8 mouse cellular contexts compared by ENCODE assay signal in the genomic region with DNA sequence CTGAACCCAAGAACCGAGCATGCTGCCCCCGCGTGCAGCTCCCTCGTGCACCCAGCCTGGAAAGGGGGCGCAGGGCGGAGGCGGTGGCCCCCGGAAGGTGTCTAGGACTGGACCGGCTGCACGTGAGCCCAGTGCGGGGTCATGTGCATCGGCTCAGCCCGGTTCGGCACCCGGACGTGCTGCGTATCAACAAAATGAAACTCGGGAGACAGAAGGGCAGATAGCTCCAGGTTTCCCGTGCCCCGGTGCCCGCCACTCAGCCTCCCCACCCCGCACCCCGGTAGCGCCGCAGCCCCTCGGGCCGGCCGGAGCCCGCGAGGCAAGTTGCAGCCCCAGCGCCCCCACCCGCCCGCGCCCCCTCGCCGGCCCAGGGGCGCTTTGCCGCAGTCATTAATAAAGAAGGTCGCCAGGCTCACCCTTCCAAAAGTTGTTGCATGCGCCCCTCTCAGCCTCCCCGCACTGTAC. TPM values are rescaled to one million over a fixed set of nuclear protein-coding genes. Genes with fewer than 3 reads are reported as not detected.
A peak's percentile ranks its signal among the peaks of the same experiment; 100 is the strongest.
DNase-seq lines count a peak whose midpoint lies in the region; ATAC-seq and TF ChIP-seq lines count a peak whose summit lies in the region.

No protein-coding gene starts in this region.

- peak overlapping the region; percentile 85 for H3K9ac ChIP-seq in embryonic facial prominence, embryonic 12.5 days
- peak overlapping the region; percentile 81 for H3K9ac ChIP-seq in limb, embryonic 12.5 days (replicated peaks)

- H3K27me3 ChIP-seq in embryonic facial prominence, embryonic 12.5 days = peaks cover 10% of the 10 kb centered on the region; the same call in 1 of the 2 replicates
- H3K27me3 ChIP-seq in limb, embryonic 12.5 days = peaks cover 40% of the 10 kb centered on the region
- H3K27me3 ChIP-seq in midbrain, embryonic 10.5 days (ENCODE audit: low read depth, poor library complexity, severe bottlenecking) = peaks cover 54% of the 10 kb centered on the region
- H3K27me3 ChIP-seq in small intestine, adult 2 months (ENCODE audit: control insufficient read depth, insufficient read depth, low read length) = no peaks in the 10 kb centered on the region

- peaks cover 24% of the 10 kb centered on the region for H3K4me1 ChIP-seq in embryonic facial prominence, embryonic 12.5 days
- H3K4me1 ChIP-seq in limb, embryonic 12.5 days (replicated peaks) = peaks cover 54% of the 10 kb centered on the region
- H3K4me1 ChIP-seq in midbrain, embryonic 10.5 days = peaks cover 70% of the 10 kb centered on the region
- H3K4me1 ChIP-seq in small intestine, adult 2 months (ENCODE audit: control insufficient read depth, insufficient read depth, insufficient read length, low read length) = peaks cover 5% of the 10 kb centered on the region

- peak; percentile 70 for DNase-seq in adrenal gland, adult 8-10 months
- DNase-seq in heart, adult 8-10 months (ENCODE audit: low spot score) = peak; percentile 53
- peak; percentile 79 for DNase-seq in kidney, adult 9 months
- DNase-seq in midbrain, embryonic 10.5 days (ENCODE audit: low spot score) = peak; percentile 65
- DNase-seq in yolk sac, embryonic 10.5 days (ENCODE audit: low spot score) = no peak

- WGBS in embryonic facial prominence, embryonic 12.5 days = 1% methylated on average over 41 of the region's 41 CpGs
- WGBS in limb, embryonic 12.5 days = under 1% methylated on average over 41 of the region's 41 CpGs
- 0% methylated on average over 41 of the region's 41 CpGs for WGBS in midbrain, embryonic 10.5 days
- whole genome bisulfite sequencing in small intestine, adult 2 months = 1% methylated on average over 41 of the region's 41 CpGs

- peak overlapping the region; percentile 71 for H3K4me3 ChIP-seq in embryonic facial prominence, embryonic 12.5 days
- peak overlapping the region; percentile 69 for H3K4me3 ChIP-seq in limb, embryonic 12.5 days (replicated peaks)
- H3K4me3 ChIP-seq in midbrain, embryonic 10.5 days = peak overlapping the region; percentile 79
- H3K4me3 ChIP-seq in small intestine, adult 2 months (ENCODE audit: low read depth, low read length) = peak overlapping the region; percentile 80

- no peaks in the 10 kb centered on the region for H3K36me3 ChIP-seq in embryonic facial prominence, embryonic 12.5 days
- no peaks in the 10 kb centered on the region for H3K36me3 ChIP-seq in limb, embryonic 12.5 days
- H3K36me3 ChIP-seq in midbrain, embryonic 10.5 days = no peaks in the 10 kb centered on the region
- no peaks in the 10 kb centered on the region for H3K36me3 ChIP-seq in small intestine, adult 2 months (ENCODE audit: control insufficient read depth, insufficient read depth, low read length)

- no peak; the same call in 1 of the 2 replicates for TF ChIP-seq POLR2A in small intestine, adult 2 months (IDR thresholded peaks at IDR 0.05; ENCODE audit: low read depth, low read length)

- no peak for ATAC-seq in embryonic facial prominence, embryonic 12.5 days (ENCODE audit: insufficient number of reproducible peaks, insufficient read depth, low FRiP score, low TSS enrichment)
- no peak for ATAC-seq in limb, embryonic 12.5 days (ENCODE audit: insufficient number of reproducible peaks, insufficient read depth, low FRiP score, low TSS enrichment, low read depth)

- H3K4me2 ChIP-seq in embryonic facial prominence, embryonic 12.5 days (replicated peaks) = peak overlapping the region; percentile 95
- peak overlapping the region; percentile 96 for H3K4me2 ChIP-seq in limb, embryonic 12.5 days

- peak overlapping the region; percentile 90 for H3K27ac ChIP-seq in embryonic facial prominence, embryonic 12.5 days
- H3K27ac ChIP-seq in limb, embryonic 12.5 days = peak overlapping the region; percentile 90
- peak overlapping the region; percentile 87 for H3K27ac ChIP-seq in midbrain, embryonic 10.5 days (replicated peaks)
- peak overlapping the region; percentile 67 for H3K27ac ChIP-seq in small intestine, adult 2 months (ENCODE audit: insufficient read depth, low read depth, low read length)

- no peak for TF ChIP-seq CTCF in small intestine, adult 2 months (IDR thresholded peaks at IDR 0.05; ENCODE audit: extremely low read depth, insufficient read length, insufficient replicate concordance, low read depth, low read length)

- no peaks in the 10 kb centered on the region for H3K9me3 ChIP-seq in embryonic facial prominence, embryonic 12.5 days
- H3K9me3 ChIP-seq in limb, embryonic 12.5 days = no peaks in the 10 kb centered on the region
- no peaks in the 10 kb centered on the region for H3K9me3 ChIP-seq in midbrain, embryonic 10.5 days (replicated peaks)

RNA-seq across cellular contexts. Expression of a gene that starts 0.8 kb away (rescaled TPM):
- 10 to 100 TPM; 21.1 to 36.2 (median 30.3) TPM for total RNA-seq in adrenal gland, adult 8-10 months (2022)
- polyA plus RNA-seq in embryonic facial prominence, embryonic 12.5 days (2016; fragmentation: Nextera tagmentation; extraction: Ambion mirVana) = 1.8 and 2.1 TPM in 2 replicates
- 10 to 100 TPM in 3 of 4 experiments, 1 to 10 TPM in 1; 9.8 to 14.8 (median 11.8) TPM for total RNA-seq in heart, adult 8-10 months (2022)
- polyA plus RNA-seq in limb, embryonic 12.5 days (2016; fragmentation: Nextera tagmentation; extraction: Ambion mirVana) = 1.6 TPM in 2 replicates
- polyA plus RNA-seq in midbrain, embryonic 10.5 days (2016; fragmentation: Nextera tagmentation; extraction: Ambion mirVana) = 0.41 and 0.47 TPM in 2 replicates
- polyA plus RNA-seq in small intestine, adult 2 months (2012; rRNA removed) = 3.2 and 6.3 TPM in 2 replicates
